Mouse (Mus musculus) liver, postnatal 0 days (tissue): ENCODE results near the gene Gm13283.
"Not testable (repeated sequence)": the region's sequence is repeated elsewhere in the genome, so short reads cannot be mapped to it uniquely, and the experiment has no call there.

Source experiments
- CTCF ChIP-seq: sonication (generic); IDR thresholded peaks from 2 replicates; pipeline ENCODE4 v1.5.1; 2016; ENCODE audit warnings: antibody characterized with exemption, low read depth
- EP300 ChIP-seq: IDR thresholded peaks from 2 replicates; pipeline ENCODE4 v1.6.1; 2016; ENCODE audit warnings: antibody characterized with exemption, low read depth, mild to moderate bottlenecking

- TF ChIP-seq CTCF, EP300: not testable (repeated sequence)
Observed at GRCm38 (mm10) chr4:88781831-88782230, 21.9 kb downstream of the Gm13283 start, which contains the start of gene Ifnz.
